Mouse (Mus musculus) embryonic fibroblast, embryonic 13.5 days (primary cell): Measurements from ENCODE around the gene Usp5. TPM values are rescaled to one million over a fixed set of nuclear protein-coding genes. Genes with fewer than 3 reads are reported as not detected.

Experiments used
- H3K27ac ChIP-seq: 2 replicates; pipeline ENCODE4 v1.5.1; 2012; ENCODE audit warnings: low read length, control low read depth, inconsistent platforms; ENCODE audit not compliant: insufficient read depth
- H3K4me1 ChIP-seq: 2 replicates; pipeline ENCODE4 v1.6.1; 2011; ENCODE audit warnings: low read length; ENCODE audit not compliant: control insufficient read depth, insufficient read depth
- H3K4me3 ChIP-seq: 2 replicates; pipeline ENCODE4 v1.5.1; 2011; ENCODE audit warnings: mild to moderate bottlenecking, control low read depth, low read length; ENCODE audit not compliant: insufficient read depth
- CTCF ChIP-seq: IDR thresholded peaks from 2 replicates; pipeline ENCODE4 v1.5.1; 2011; ENCODE audit warnings: mild to moderate bottlenecking, control low read depth, low read length, moderate library complexity, borderline replicate concordance; ENCODE audit not compliant: insufficient read depth
- POLR2A ChIP-seq: IDR thresholded peaks from 2 replicates; pipeline ENCODE4 v1.6.1; 2011; ENCODE audit warnings: low read depth, mild to moderate bottlenecking, control low read depth, low read length, moderate library complexity
- polyA plus RNA-seq: library from polyadenylated mRNA; stranded (reverse); fragments of >200 nt; gene quantifications from 2 replicates; pipeline ENCODE4 v1.2.4, GENCODE M21; 2011; ENCODE audit warnings: low read depth; ENCODE audit not compliant: missing spikeins, insufficient read length

Usp5 gene
- polyA plus RNA-seq, 1 experiment = 87.6 TPM

GRCm38 (mm10) chr6:124790121-124790520, 39.2 kb downstream of the Usp5 start:
- no peaks in the 10 kb centered on the region for H3K4me1 ChIP-seq
- TF ChIP-seq POLR2A = no peak
- TF ChIP-seq CTCF = no peak
- H3K27ac ChIP-seq = no peak overlapping the region
- no peak overlapping the region for H3K4me3 ChIP-seq

- H3K4me1 ChIP-seq = no peaks in the 10 kb centered on the region
- TF ChIP-seq CTCF (no peak), POLR2A (no peak)
- no peak overlapping the region for H3K27ac ChIP-seq
- H3K4me3 ChIP-seq = no peak overlapping the region
Measured at GRCm38 (mm10) chr6:124789519-124789918, 39.8 kb downstream of the Usp5 start.

- Histone ChIP-seq H3K27ac (no peak overlapping the region), H3K4me3 (no peak overlapping the region), H3K4me1 (peaks cover 3% of the 10 kb centered on the region; the same call in 1 of the 2 replicates)
- TF ChIP-seq CTCF (no peak), POLR2A (no peak)
Measured at GRCm38 (mm10) chr6:124787722-124788121, 41.6 kb downstream of the Usp5 start.

GRCm38 (mm10) chr6:124786756-124787420, 42.4 kb downstream of the Usp5 start:
- H3K4me3 ChIP-seq = no peak overlapping the region
- TF ChIP-seq CTCF = no peak
- H3K27ac ChIP-seq = no peak overlapping the region
- H3K4me1 ChIP-seq = peaks cover 5% of the 10 kb centered on the region

GRCm38 (mm10) chr6:124782436-124782835, 46.8 kb downstream of the Usp5 start:
- no peak for TF ChIP-seq CTCF
- no peak for TF ChIP-seq POLR2A
- no peak overlapping the region for H3K4me3 ChIP-seq
- H3K27ac ChIP-seq = no peak overlapping the region
- peaks cover 5% of the 10 kb centered on the region for H3K4me1 ChIP-seq

- Histone ChIP-seq H3K4me1 (peaks cover 5% of the 10 kb centered on the region), H3K27ac (no peak overlapping the region), H3K4me3 (no peak overlapping the region)
- TF ChIP-seq CTCF (no peak), POLR2A (no peak)
Measured at GRCm38 (mm10) chr6:124780917-124781316, 48.4 kb downstream of the Usp5 start.

- TF ChIP-seq CTCF (no peak), POLR2A (no peak)
- Histone ChIP-seq H3K27ac (no peak overlapping the region), H3K4me3 (peak overlapping the region; percentile 24; the same call in 1 of the 2 replicates), H3K4me1 (peaks cover 5% of the 10 kb centered on the region)
Measured at GRCm38 (mm10) chr6:124779984-124780416, 49.3 kb downstream of the Usp5 start.

- H3K27ac ChIP-seq = no peak within 1 kb of the TSS
- H3K4me3 ChIP-seq = peak within 1 kb of the TSS; percentile 24; the same call in 1 of the 2 replicates
- peaks cover 5% of the 10 kb centered on the region for H3K4me1 ChIP-seq
- no peak for TF ChIP-seq POLR2A
- no peak for TF ChIP-seq CTCF
Measured at GRCm38 (mm10) chr6:124779222-124779983, 49.9 kb downstream of the Usp5 start, which contains the start of gene Lrrc23. Lrrc23 (minus strand) TSS chr6:124779727.

DNA sequence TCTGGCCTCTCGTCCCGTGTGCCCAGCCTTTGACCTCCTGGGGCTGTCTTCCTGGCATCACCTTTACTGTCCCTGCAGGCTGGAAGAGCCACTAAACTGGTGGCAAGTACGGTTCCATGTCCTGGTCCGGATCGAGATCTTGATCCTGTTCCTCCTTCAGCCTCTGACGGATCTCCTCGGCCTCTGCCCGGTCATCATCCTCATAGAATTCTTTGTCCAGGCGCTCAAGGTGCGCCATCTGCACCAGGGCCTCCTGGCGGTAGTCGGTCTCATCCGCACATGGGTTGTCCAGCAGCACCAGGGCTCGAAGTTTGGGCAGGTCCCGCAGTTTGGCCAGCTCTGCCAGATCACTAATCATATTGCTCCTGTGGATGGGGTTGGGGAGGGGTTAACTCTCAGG, 58.8 kb downstream of the Usp5 start:
- H3K27ac ChIP-seq = no peak overlapping the region
- no peak for TF ChIP-seq CTCF
- TF ChIP-seq POLR2A = no peak
- H3K4me1 ChIP-seq = peaks cover 6% of the 10 kb centered on the region
- H3K4me3 ChIP-seq = no peak overlapping the region

DNA sequence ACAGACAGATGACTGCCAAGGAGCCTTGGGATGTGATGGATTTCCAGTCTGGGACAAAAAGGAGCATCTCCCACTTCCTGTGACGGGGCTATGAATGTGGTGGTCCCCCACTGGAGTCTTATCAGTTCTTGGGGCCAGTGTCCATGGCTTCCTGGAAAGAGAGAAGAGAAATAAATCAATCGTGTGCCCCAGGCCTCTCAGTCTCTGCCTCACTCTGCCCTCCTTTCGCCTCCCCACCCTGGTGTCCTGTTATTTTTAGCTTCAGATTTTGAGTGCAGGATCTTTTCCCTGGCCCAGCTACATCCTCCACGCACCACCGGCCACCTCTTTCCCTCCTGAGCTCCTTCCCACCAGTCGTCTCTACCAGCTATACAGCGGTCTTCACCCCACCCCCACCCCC, 59.3 kb downstream of the Usp5 start:
- Histone ChIP-seq H3K27ac (no peak overlapping the region), H3K4me1 (peaks cover 6% of the 10 kb centered on the region), H3K4me3 (peak overlapping the region; percentile 93)
- no peak for TF ChIP-seq CTCF
- no peak for TF ChIP-seq POLR2A
